Mouse (Mus musculus) stomach, postnatal 0 days (tissue): ENCODE results near the gene Ndufb7. TPM values are rescaled to one million over a fixed set of nuclear protein-coding genes. Genes with fewer than 3 reads are reported as not detected.

Source experiments
- ATAC-seq: fragments of 200-750 bp; cut with Nextera tagmentation; 2 replicates; pipeline ENCODE4 v1.8.0; 2017; ENCODE audit not compliant: low FRiP score, low TSS enrichment
- DNase-seq: peaks from one replicate; pipeline ENCODE4 v3.0.0-alpha.2; 2016; ENCODE audit warnings: low spot score
- H3K27ac ChIP-seq: fragments of 300-500 bp; sonication (generic); replicated peaks from 2 replicates; pipeline ENCODE4 v1.5.1; 2014; ENCODE audit warnings: mild to moderate bottlenecking, control low read depth
- H3K27me3 ChIP-seq: fragments of 300-500 bp; sonication (generic); 2 replicates; pipeline ENCODE4 v1.6.1; 2014; ENCODE audit warnings: low read length; ENCODE audit not compliant: control insufficient read depth, insufficient read depth
- H3K36me3 ChIP-seq: fragments of 300-500 bp; sonication (generic); 2 replicates; pipeline ENCODE4 v1.6.1; 2014; ENCODE audit warnings: low read length, mixed read lengths; ENCODE audit not compliant: control insufficient read depth, insufficient read depth
- H3K4me1 ChIP-seq: fragments of 300-500 bp; sonication (generic); replicated peaks from 2 replicates; pipeline ENCODE4 v1.6.1; 2014; ENCODE audit warnings: antibody characterized with exemption; ENCODE audit not compliant: control insufficient read depth, insufficient read depth
- H3K4me2 ChIP-seq: fragments of 300-500 bp; sonication (generic); replicated peaks from 2 replicates; pipeline ENCODE4 v1.6.1; 2014; ENCODE audit warnings: low read depth, mild to moderate bottlenecking, control low read depth, moderate library complexity
- H3K4me3 ChIP-seq: fragments of 300-500 bp; sonication (generic); 2 replicates; pipeline ENCODE4 v1.5.1; 2014; ENCODE audit warnings: low read depth, low read length, control low read depth
- H3K9ac ChIP-seq: fragments of 300-500 bp; sonication (generic); 2 replicates; pipeline ENCODE4 v1.6.1; 2014; ENCODE audit warnings: mild to moderate bottlenecking, low read length, control low read depth, mixed read lengths
- H3K9me3 ChIP-seq: fragments of 300-500 bp; sonication (generic); 2 replicates; pipeline ENCODE4 v1.6.1; 2016; ENCODE audit warnings: low read length; ENCODE audit not compliant: control insufficient read depth
- CTCF ChIP-seq: IDR thresholded peaks from 2 replicates; pipeline ENCODE4 v1.5.1; 2016; ENCODE audit warnings: antibody characterized with exemption, low read depth, mild to moderate bottlenecking, moderate library complexity
- EP300 ChIP-seq: optimal IDR thresholded peaks from 2 replicates; pipeline ENCODE3; 2016; ENCODE audit warnings: antibody characterized with exemption
- WGBS: fragments of 180-500 bp; shearing (Covaris S2); extraction: QIAGEN DNeasy Blood & Tissue Kit; methylation state at CpG from one replicate; pipeline ENCODE4 v1.1.7; 2014; 5-methylcytosine and 5-hydroxymethylcytosine counted together
- polyA plus RNA-seq: library from polyadenylated mRNA; unstranded; fragments of >200 nt; fragmentation: Nextera tagmentation; extraction: Ambion mirVana; gene quantifications from 2 replicates; pipeline ENCODE4 v1.2.1, GENCODE M21; 2015

The Ndufb7 gene
- polyA plus RNA-seq, 1 experiment from 2014 or later = 344 TPM

DNA sequence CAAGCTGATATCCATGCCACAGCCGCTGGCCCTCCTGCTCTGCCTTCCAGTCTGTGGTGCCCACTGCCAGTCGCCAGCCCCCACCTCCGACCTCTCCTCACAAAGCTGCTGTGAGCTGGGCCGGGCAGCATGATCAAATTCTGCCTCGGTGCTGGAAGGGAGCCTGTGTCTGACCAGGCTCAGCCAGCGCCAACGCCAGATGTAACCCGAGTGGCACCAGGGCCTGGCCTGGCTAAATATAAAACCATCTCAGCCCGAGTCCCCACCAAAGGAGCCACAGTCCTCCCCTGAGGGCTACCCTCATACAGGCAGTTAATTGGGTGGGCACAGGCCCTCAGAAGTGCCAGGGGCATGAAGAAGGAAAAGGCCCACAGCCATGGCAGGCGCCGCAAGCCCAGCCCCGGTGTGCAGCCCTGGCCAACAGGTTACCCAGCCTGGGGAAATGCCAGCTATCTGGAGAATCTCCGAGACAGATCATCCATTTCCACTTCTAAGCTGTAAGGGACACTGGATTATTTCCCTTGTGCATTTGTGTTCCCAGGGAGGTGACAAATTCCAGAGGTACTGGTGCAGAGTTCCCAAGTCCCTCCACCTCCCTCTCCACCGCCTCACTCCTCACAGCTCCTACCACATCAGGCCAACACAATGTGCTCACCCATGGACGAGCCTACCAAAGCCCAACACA, 8.3 kb downstream of the Ndufb7 start:
- H3K4me1 ChIP-seq = peaks cover 6% of the 10 kb centered on the region; the same call in 1 of the 2 replicates
- H3K9me3 ChIP-seq = no peaks in the 10 kb centered on the region
- H3K36me3 ChIP-seq = peaks cover 10% of the 10 kb centered on the region; the same call in 1 of the 2 replicates
- H3K27me3 ChIP-seq = no peaks in the 10 kb centered on the region
- H3K4me3 ChIP-seq = no peak overlapping the region
- no peak overlapping the region for H3K4me2 ChIP-seq
- H3K27ac ChIP-seq = peak overlapping the region; percentile 18; the same call in 1 of the 2 replicates
- 0 out of 2 replicates have a peak overlapping the region, but pooled peaks have one; percentile 13 for H3K9ac ChIP-seq
- peak; percentile 10 for DNase-seq
- WGBS = 79% methylated on average over 15 of the region's 15 CpGs
- no peak for ATAC-seq
- TF ChIP-seq CTCF (no peak), EP300 (no peak)

DNA sequence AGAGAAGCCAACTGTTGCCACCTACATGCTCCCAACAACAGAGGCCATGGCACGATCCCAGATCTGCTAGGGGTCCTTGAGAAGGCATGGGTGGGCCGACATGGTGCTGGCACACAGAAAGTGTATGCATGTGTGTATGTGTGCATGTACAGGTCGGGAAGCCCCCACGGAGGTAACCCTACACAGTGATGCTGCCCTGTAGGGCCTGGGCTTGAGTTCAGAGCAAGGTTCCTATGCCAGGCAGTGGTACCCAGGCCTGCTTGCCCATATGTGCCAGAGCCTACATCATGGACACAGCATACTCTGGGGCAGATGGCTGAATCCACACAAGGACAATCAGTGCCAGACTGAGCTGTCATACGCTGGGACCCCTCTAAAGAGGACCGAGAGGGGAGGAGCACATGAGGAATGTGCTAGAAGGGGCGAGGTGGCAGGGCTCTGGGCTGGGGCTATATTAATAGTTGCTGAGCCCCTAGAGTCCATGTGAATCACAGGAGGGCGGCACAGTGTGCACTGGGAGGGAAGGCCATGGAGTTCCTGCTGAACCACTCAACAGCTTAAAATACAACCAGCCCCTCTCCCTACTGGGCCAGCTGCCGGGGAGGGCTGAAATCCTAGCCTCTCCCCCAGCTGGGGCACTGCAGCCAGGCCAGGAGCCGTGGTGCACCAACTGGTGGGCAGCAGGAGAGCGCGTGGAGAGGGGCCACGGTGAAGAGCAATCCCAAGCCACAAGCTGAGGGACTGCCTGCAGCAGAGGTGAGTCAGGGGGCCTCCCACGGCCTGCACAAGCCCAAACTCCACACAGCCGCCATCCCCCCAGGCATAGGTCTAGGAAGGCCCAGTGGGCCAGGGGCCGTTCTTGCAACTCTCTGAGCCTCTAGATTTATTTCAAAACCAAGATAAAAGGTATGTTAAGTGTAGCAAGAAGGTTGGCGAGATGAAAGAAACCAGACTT, 9.4 kb downstream of the Ndufb7 start:
- peaks cover 10% of the 10 kb centered on the region; the same call in 1 of the 2 replicates for H3K36me3 ChIP-seq
- no peak for ATAC-seq
- H3K4me3 ChIP-seq = no peak overlapping the region
- H3K27me3 ChIP-seq = no peaks in the 10 kb centered on the region
- 64% methylated on average over 17 of the region's 17 CpGs for WGBS
- H3K27ac ChIP-seq = 0 out of 2 replicates have a peak overlapping the region, but pooled peaks have one; percentile 35
- peaks cover 6% of the 10 kb centered on the region; the same call in 1 of the 2 replicates for H3K4me1 ChIP-seq
- peak; percentile 13 for DNase-seq
- no peaks in the 10 kb centered on the region for H3K9me3 ChIP-seq
- no peak for TF ChIP-seq CTCF
- TF ChIP-seq EP300 = no peak
- H3K4me2 ChIP-seq = no peak overlapping the region
- H3K9ac ChIP-seq = peak overlapping the region; percentile 13; the same call in 1 of the 2 replicates

DNA sequence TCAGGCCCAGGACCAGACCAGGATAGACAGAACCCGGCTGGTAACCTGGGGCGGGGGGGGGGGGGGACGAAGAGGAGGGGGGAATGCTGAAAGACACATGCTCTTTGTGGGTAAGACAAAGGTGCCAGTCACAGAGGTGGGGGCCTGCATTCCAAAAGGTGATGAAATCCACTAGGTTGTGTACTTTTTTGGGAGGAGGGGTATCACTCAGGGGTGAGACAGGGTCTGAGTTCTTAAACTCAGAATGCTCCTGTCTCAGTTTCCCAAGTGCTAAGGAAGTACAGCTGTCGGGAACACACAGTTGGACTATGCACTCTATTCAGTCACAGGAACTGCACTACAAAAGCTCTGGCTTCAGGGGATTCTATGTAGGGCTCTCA, 10.0 kb downstream of the Ndufb7 start:
- 33% methylated on average over 2 of the region's 4 CpGs for WGBS
- no peak for ATAC-seq
- H3K4me3 ChIP-seq = no peak overlapping the region
- DNase-seq = peak; percentile 10
- no peaks in the 10 kb centered on the region for H3K27me3 ChIP-seq
- H3K27ac ChIP-seq = no peak overlapping the region
- H3K4me2 ChIP-seq = no peak overlapping the region
- no peaks in the 10 kb centered on the region for H3K9me3 ChIP-seq
- no peak for TF ChIP-seq EP300
- TF ChIP-seq CTCF = no peak
- H3K4me1 ChIP-seq = peaks cover 6% of the 10 kb centered on the region; the same call in 1 of the 2 replicates
- H3K36me3 ChIP-seq = peaks cover 6% of the 10 kb centered on the region; the same call in 1 of the 2 replicates
- H3K9ac ChIP-seq = no peak overlapping the region

DNA sequence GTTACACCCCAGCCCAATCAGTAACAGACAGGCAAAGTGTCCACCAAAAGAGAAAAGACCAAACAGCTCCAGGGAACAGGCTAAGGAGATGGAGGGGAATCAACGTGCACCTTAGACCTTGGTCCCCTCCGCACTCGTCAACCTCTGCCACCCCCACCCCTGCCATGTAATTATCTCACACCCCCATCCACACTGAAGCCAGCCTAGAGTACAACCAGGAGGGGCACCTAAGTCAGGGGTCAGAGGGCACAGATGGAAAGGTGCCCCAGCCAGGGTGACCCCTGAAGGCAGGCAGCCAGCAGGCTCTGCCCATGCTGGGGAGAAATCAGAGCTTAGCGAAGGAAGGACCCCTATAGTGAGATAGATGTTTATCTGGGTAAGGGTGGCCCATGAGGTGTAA, 10.4 kb downstream of the Ndufb7 start:
- Histone ChIP-seq H3K27ac (no peak overlapping the region), H3K27me3 (no peaks in the 10 kb centered on the region), H3K4me3 (no peak overlapping the region), H3K9ac (no peak overlapping the region), H3K9me3 (no peaks in the 10 kb centered on the region), H3K4me2 (no peak overlapping the region), H3K4me1 (peaks cover 6% of the 10 kb centered on the region; the same call in 1 of the 2 replicates), H3K36me3 (peaks cover 3% of the 10 kb centered on the region; the same call in 1 of the 2 replicates)
- ATAC-seq (no peak), DNase-seq (peak; percentile 12)
- 58% methylated on average over 4 of the region's 4 CpGs for WGBS
- TF ChIP-seq CTCF (no peak), EP300 (no peak)

DNA sequence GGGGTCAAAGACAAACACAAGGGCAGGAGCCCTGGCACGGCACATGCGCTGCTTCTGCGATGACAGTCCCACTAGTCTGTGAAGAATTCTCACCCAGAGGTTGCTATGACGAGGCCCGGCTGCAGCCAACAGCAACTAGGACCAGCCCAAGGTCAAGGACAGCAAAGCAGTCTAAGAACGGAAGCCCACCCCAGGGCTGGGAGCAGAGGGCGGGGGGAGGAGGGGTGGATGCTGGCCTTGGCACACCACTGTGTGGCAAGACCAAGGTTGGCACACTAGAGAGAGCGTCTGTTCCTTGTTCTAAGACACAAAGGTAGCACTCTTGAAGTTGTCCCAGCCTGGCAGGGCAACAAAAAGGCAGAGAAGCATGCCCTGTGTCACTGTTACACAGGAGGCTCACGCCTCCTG, 10.9 kb downstream of the Ndufb7 start:
- TF ChIP-seq EP300 (no peak), CTCF (no peak)
- Histone ChIP-seq H3K27ac (no peak overlapping the region; the same call in 1 of the 2 replicates), H3K9me3 (no peaks in the 10 kb centered on the region), H3K4me1 (peaks cover 6% of the 10 kb centered on the region; the same call in 1 of the 2 replicates), H3K9ac (no peak overlapping the region), H3K27me3 (no peaks in the 10 kb centered on the region), H3K4me2 (no peak overlapping the region), H3K36me3 (peaks cover 2% of the 10 kb centered on the region; the same call in 1 of the 2 replicates), H3K4me3 (no peak overlapping the region)
- peak; percentile 14; the same call in 1 of the 2 replicates for ATAC-seq
- peak; percentile 12 for DNase-seq
- WGBS = 54% methylated on average over 9 of the region's 9 CpGs
